Mouse (Mus musculus) neural tube, embryonic 10.5 days (tissue): Measurements from ENCODE around the gene Gnl1.
A peak's percentile ranks its signal among the peaks of the same experiment; 100 is the strongest.
"Not testable (repeated sequence)": the region's sequence is repeated elsewhere in the genome, so short reads cannot be mapped to it uniquely, and the experiment has no call there.

ENCODE experiments used
- DNase-seq: peaks from one replicate; pipeline ENCODE4 v3.0.0-alpha.2; 2017; ENCODE audit warnings: low spot score; ENCODE audit errors: extremely low spot score

The Gnl1 gene

DNA sequence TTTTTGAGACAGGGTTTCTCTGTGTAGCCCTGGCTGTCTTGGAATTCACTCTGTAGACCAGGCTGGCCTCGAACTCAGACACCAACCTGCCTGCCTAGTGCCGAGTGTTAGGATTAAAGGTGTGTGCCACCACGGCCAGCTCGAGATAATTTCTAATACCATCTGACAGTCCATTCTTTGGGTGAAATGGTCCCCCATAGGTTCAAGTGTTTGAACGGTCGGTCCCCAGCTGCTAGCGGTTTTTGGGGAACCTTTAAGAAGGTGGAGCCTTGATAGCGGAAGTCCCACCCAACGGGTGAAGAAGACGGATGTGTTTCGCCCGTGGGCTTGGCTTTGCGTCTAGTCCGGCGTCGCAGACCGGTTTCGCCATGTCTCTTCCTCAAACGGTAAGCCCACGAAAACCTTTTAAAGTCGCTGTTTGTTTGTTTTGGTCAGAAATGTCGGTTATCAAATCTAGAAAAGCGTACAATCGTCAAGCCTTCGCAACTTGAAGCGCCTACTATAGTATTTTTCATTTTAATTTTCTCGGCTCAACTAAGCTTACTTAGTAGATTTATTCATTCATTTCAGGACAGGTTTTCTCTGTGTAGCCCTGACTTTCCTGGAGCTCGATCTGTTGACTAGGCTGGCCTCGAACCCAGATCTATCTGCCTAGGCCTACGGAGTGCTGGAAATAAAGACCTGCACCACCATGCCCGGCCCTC, 14.7 kb downstream of the Gnl1 start:
- peak; percentile 81 for DNase-seq

DNA sequence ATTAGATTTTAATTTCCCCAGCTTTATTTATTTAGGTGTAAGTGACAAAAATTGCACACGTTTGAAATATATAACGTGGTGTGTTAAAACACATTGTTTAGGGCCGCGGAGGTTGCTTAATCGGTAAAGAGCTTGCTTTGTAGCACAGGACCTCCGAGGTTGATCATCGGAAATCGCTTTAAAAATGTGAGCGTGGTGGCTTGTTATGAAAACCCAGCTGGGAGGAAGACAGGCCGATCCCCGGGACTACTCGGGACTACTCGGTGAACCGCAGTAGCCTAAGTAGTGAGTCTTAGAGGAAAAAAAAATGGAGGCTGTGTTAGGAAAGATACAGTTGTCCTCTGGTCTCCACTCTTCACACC, 15.2 kb downstream of the Gnl1 start:
- DNase-seq, result peak; percentile 30

DNA sequence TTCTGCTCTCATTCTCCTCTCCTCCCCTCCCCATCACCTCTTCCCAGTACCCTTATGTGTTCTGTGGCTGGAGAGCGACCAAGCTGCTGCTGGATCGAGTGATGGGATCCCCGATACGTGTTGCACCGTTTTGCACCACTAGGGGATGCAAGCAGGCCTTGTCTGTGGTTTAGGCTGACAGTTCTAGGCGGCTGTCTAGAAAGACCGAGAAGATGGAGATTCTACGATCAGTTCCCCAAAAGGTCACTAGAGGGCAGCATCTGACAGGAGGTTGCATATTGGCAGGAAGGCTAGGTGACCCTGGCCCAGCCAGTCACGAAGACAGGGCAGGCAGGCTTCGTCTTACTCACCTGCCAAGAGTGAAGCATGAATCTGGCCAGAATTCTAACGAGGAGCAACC, 17.3 kb downstream of the Gnl1 start:
- DNase-seq, result peak; percentile 95

DNA sequence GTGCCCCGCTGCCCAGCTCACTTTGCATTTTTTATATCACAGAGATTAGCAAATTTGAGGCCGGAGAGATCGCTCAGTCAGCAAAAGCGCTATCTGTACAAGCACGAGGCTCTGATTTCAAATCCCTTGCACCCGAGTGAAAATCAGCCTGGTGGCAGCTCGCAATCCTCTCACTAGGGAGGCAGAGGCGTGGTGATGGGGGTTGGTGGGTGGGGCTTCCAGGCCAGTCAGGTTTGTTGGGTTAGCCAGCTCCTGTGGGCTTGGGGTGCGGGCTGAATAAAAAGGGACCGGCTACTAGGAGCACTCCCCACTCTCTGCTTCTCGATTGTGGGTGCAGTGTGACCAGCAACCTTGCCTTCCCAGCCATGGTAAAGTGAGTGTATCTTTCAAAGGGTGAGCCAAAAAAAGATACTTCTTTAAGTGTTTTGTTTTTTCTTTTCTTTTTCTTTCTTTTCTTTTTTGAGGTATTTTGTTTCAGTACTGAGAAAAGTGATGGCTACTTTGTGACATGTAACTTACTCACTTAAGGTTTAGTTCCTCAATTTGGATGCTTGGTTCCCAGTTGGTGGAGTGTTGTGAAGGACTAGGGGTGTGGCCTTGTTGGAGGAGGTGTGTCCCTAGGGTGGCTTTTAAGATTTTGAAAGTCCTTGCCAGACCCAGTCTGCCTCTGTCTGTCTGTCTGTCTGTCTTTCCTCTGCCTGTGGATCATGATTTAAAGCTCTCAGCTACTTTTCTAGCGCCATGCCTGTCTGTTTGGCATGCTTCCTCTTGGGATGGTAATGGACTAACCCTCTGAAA, 18.3 kb downstream of the Gnl1 start:
- DNase-seq, result no peak

DNA sequence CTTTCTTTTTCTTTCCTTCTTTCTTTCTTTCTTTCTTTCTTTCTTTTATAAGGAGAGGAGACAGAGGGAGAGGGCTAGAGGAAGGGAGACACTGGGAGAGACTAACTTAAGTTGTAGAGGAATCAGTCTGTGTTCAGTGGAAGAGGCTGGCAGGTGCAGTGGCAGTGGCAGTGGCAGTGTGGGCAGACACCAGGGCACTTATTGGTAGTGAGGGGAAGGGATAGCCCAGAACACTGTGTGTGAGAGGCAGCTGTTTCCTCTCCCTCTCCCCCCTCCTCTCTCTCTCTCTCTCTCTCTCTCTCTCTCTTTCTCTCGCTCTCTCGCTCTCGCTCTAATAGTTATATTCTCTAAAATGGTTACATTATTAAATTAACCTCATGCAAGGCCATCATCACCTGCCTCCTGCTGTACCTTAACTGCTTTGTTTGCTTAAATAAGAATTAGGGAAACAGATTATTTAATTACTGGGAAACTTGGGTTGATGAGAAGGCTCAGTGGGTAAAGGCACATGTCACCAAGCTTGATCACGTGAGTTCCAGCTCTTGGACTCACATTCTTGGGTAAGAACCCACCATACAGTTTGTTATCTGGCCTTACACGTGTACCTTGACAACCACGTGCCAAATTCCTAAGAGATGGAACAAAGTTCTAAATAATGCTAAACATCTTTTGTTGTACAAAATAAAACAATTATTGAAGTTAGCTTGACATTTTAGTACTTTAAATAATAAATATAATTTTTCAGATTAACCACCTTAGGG, 19.1 kb downstream of the Gnl1 start:
- DNase-seq, result no peak

DNA sequence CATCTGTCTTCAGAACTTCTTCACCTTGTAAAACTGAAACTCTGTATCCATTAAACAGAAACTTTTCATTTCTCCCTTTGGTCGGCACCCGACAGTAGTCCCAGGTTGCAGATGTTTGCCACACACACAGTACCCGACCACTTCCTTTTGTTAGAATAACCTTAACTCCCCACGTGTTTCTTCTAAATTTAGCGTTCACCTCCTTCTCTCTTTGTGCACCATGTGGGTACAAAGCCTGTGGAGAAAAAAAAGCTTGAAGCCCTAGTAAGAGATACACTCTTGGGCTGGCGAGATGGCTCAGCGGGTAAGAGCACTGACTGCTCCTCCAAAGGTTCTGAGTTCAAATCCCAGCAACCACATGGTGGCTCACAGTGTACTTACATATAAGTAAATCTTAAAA, 19.7 kb downstream of the Gnl1 start:
- DNase-seq, result no peak

DNA sequence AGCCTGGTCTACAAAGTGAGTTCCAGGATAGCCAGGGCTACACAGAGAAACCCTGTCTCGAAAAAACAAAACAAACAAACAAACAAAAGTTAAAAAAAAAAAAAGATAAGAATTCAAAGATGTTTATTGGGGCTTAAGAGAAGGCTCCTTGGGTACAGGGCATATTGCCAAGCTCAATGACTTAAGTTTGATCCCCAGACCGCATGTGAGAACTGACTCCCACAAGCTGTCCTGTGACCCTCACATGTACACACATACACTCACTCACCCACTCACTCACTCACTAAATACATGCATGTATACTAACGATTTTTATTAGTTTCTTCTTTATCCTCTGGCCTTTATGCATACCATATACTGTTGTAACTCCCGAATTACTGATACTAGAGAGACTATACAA, 20.7 kb downstream of the Gnl1 start:
- no peak for DNase-seq

DNA sequence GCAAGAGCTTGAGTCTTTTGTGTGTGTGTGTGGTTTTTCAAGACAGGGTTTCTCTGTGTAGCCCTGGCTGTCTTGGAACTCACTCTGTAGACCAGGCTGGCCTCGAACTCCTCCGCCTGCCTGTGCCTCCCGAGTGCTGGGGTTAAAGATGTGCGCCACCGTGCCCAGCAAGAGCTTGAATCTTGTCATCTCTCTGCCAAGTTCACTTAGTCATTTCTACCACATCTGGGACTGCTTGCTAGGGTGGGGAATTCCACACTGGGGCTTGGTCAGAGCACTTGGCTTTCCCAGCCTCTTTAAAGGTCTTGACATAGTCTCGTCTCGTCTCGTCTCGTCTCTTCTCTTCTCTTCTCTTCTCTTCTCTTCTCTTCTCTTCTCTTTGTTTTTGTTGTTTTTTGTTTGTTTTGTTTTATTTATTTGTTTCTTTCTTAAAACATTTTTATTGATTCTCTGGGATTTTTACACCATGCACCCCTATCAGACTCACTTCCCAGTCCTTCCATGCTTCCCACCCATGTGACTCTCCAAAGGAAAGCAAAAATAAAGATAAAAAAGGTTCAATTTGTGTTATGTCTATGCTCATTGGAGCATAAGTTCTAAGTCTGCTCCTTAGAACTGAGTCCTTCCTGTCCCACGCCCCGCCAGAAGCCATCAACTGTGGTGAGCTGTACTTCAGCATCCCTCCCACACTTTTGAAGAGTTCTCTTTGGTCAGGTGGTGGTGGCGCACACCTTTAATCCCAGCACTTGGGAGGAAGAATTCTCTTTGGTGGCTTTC, 21.7 kb downstream of the Gnl1 start:
- no peak for DNase-seq

DNA sequence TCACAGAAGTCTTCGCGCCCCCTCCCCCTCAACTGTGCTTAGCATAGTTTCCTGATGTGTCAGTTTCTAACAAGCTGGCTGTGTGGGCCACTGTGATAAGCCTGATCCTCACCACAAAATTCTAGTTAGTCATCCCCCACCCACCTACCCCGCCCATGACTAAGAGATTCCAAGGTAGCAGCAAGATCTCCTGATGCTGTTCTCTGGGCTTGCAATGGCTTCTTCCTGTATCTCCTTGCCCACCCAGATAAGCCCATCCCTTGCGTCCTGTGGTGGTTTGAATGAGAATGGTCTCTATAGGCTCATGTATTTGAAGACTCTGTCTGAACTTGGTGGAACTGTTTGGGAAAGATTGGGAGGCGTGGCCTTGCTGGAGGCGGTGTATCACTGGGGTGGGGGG, 22.3 kb downstream of the Gnl1 start:
- DNase-seq, result no peak

DNA sequence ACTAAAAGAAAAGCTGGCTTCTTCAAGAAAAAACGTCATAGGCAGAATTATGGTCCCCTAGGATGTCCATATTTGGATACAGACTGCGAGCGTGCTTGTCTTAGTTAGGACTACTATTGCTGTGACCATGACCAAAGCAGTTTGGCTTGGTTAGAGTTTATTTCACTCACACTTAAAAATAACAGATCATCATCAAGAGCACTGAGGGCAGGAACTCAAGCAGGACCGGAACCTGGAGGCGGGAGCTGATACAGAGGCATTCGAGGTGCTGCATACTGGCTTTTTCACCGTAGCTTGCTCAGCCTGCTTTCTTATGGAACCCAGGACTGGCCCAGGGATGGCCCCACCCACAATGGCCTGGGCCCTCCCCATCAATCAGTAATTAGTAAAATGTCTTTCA, 23.7 kb downstream of the Gnl1 start:
- no peak for DNase-seq

DNA sequence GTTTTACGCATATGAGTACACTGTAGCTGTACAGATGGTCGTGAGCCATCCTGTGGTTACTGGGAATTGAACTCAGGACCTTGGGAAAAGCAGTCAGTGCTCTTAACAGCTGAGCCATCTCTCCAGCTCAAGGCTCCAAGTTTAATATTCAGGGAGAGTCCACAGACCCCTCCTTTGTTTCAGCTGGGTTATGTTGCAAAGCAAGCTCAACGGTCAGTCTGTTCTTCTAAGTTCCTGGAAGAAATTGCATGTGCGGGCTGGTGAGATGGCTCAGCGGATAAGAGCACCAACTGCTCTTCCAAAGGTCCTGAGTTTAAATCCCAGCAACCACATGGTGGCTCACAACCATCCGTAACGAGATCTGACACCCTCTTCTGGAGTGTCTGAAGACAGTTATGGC, 24.8 kb downstream of the Gnl1 start:
- not testable (repeated sequence) for DNase-seq

DNA sequence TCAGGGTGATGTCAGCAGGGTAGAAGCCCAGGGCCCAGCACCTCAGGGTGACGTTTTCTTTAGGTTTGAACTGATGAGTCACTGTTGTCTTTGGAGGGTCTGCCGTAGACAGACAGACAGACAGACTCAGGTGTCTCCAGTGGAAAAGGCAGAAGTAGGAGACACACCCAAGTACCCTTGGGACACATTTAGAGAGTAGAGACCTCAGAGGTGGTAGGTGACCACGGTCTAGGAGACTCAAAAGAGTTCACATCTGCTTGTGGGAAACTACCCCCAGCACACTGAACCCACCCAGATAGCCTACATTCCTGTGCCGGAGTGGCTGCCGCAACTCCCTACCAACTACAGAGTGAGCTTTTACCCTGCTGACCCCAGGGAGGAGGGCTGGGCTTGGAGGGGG, 35.3 kb downstream of the Gnl1 start:
- no peak for DNase-seq

DNA sequence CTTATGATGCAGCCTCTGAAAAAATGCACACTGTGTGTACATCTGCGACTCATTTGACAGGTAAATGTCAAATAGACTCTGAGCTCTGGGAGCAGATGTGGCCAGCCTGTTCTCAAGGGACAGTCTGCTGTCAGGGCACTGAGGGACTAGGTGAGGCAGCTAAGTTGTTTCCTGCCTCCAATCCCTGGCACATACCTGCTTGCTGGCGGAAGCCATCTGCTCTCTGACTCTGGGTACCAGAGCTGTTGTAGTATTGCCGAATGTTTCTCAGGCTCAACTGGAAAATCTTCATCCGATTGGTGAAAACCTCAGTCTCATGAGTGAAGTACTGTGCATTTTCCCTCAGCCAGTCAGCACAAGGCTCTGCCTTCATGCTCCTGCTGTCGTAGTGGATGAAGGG, 37.4 kb downstream of the Gnl1 start:
- DNase-seq, result no peak

DNA sequence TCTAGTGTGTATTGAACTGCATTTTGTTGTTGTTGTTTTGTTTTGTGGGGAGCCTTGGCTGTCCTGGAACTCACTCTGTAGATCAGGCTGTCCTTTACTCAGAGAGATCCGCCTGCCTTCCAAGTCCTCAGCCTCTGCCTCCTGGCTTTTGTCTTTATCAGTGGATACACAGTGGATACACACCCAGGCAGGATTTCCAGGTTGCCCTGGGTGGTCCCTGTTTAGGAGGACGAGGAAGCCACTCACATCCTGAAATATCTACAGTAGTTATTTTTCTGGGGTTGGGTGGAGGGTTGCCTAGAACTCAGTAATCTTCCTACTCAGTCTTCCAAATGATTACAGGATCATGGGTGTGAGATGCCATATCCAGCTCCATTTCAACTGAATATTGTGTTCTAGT, 39.3 kb downstream of the Gnl1 start:
- DNase-seq, result no peak

DNA sequence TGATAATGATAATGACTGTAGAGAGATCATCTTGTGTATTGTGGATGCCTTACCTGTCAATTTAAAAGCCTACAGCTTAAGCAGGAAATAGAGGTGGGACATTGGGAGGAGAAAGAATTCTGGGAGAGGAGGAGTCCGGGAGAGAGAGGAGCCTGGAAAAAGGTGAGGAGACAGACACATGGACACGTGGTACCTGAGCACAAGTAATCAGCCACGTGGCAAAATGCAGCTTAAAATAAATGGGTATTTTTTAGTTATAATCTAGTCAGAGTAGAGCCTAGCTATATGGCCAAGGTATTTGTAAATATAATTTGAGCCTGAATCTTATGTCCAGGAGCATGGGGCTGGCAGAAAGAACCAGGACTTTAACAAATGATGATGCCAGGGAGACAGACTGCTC, 39.9 kb downstream of the Gnl1 start:
- no peak for DNase-seq

DNA sequence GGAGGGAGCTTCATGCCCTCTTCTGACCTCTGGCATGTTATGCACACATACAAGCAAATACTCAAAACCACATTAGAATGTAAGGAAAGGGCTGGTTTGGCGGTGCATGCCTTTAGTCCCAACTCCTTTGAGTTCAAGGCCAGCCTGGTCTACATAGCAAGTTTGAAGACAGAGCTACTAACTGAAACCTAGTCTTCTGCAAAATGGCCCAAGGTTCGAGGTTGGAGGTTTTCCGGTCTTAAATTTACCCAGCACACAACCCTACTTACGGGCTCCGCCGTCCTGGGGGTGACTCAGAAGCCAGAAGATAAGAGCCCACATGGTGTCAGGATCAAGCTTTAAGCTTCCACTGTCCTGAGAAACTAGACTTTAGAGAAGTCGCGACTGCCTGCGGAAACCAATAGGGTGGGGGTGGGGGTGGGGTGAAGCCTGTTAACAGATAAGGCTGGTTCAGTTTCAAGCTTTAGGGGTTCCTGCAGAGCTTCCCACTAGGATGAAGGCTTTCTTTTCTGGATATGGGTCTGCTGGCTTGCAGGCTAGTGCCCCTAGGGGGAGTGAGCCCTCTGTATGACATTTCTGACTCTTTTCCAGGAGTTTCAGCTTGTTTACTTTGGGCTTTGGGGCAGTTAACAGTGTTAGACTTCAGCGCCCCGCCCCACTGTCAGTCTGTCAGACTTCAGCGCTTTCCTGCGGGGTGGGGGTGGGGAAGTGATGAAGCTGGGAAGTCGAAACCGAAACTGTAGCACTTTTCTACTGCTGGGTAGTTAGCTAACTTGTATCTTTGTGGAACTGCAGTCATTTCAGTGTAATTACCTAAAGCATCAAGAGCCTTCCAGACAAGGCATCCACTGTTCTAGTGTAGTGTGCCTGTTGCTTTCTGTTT, 40.8 kb downstream of the Gnl1 start, which contains the start of gene H2-T24:
H2-T24 (minus strand) TSS at position 370 of the 883 bp plus-strand sequence.
- DNase-seq, result no peak

DNA sequence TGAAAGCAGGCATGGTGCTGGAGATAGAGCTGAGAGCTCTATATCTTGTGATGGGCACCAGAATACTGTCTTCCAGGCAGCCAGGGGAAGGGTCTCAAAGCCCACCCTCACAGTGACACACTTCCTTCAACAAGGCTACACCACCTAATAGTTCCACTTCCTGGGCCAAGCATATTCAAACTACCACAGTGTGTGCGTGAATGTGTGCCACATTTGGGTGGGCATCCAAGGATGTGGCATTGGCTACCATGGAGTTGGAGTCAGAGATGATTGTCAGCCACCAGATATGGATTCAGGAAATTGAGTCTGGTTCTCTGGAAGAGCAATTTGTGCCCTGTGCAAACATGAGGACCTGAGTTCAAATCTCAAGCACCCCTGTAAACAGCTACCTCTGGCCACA, 41.7 kb downstream of the Gnl1 start:
- DNase-seq, result no peak

DNA sequence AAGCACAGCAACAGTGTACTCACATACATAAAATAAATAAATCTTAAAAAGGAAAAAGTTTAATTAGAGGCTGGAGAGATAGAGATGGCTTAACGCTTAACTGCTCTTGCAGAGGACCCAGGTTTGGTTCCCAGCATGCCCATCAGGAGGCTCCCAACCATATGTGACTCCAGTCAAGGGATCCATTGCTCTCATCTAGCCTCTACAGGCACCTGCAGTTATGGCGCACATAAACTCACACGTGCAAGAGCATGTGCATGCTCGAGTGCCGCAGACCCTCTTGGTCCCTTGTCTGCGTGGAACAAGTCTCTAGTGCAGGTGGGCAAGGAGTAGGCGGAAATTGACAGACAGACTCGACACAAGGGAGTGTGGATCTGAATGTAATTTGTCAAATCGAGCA, 42.4 kb downstream of the Gnl1 start:
- DNase-seq, result no peak

DNA sequence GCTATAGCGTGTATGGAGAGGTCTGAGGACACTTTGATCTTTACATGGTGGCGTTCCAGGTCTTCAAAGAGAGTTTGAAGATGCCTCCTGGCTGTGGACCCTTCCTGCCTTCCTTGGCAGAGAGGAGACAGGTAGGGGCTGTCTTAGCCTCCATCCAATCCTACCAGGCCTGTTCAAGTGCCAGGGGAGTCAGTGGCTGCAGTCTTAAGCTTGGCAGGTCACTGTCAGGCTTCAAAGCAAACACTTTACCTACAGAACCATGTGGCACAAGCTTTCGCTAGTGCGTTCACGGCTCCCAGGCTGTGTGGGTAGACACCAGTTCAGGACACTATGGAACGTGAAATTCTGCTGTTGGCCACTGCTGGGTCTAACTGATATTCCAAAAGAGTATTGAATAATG, 43.3 kb downstream of the Gnl1 start:
- DNase-seq, result no peak
